Mouse (Mus musculus) forebrain, embryonic 12.5 days (tissue): Measurements from ENCODE around the gene Syna. TPM values are rescaled to one million over a fixed set of nuclear protein-coding genes. Genes with fewer than 3 reads are reported as not detected.

Source experiments
- ATAC-seq: fragments of 200-750 bp; cut with Nextera tagmentation; 2 replicates; pipeline ENCODE4 v1.8.0; 2017; ENCODE audit warnings: moderate TSS enrichment; ENCODE audit not compliant: low FRiP score
- H3K27ac ChIP-seq: fragments of 300-500 bp; sonication (generic); 2 replicates; pipeline ENCODE4 v1.5.1; 2016; ENCODE audit warnings: mild to moderate bottlenecking
- H3K27me3 ChIP-seq: fragments of 300-500 bp; sonication (generic); 2 replicates; pipeline ENCODE4 v1.6.1; 2016; ENCODE audit warnings: mild to moderate bottlenecking
- H3K36me3 ChIP-seq: fragments of 300-500 bp; sonication (generic); replicated peaks from 2 replicates; pipeline ENCODE4 v1.6.1; 2016; ENCODE audit warnings: mild to moderate bottlenecking
- H3K4me1 ChIP-seq: fragments of 300-500 bp; sonication (generic); 2 replicates; pipeline ENCODE4 v1.6.1; 2016
- H3K4me2 ChIP-seq: fragments of 300-500 bp; sonication (generic); 2 replicates; pipeline ENCODE4 v1.6.1; 2016; ENCODE audit warnings: mild to moderate bottlenecking, moderate library complexity
- H3K4me3 ChIP-seq: fragments of 300-500 bp; sonication (generic); replicated peaks from 2 replicates; pipeline ENCODE4 v1.5.1; 2016; ENCODE audit warnings: mild to moderate bottlenecking
- H3K9ac ChIP-seq: fragments of 300-500 bp; sonication (generic); 2 replicates; pipeline ENCODE4 v1.6.1; 2016; ENCODE audit warnings: mild to moderate bottlenecking
- H3K9me3 ChIP-seq: fragments of 300-500 bp; sonication (generic); 2 replicates; pipeline ENCODE4 v1.6.1; 2016
- WGBS: fragments of 180-500 bp; shearing (Covaris S2); methylation state at CpG from one replicate; pipeline ENCODE4 v1.1.7; 2016; 5-methylcytosine and 5-hydroxymethylcytosine counted together
- polyA plus RNA-seq: library from polyadenylated mRNA; unstranded; fragments of >200 nt; fragmentation: Nextera tagmentation; extraction: Ambion mirVana; gene quantifications from 2 replicates; pipeline ENCODE4 v1.2.1, GENCODE M21; 2016

Syna gene
- polyA plus RNA-seq, 1 experiment from 2014 or later, result 0.27 TPM

- no peak overlapping the region for H3K27ac ChIP-seq
- peaks cover 6% of the 10 kb centered on the region for H3K4me1 ChIP-seq
- no peak overlapping the region for H3K4me3 ChIP-seq
- WGBS, result 83% methylated on average over 16 of the region's 16 CpGs
- H3K27me3 ChIP-seq, result no peaks in the 10 kb centered on the region
- no peaks in the 10 kb centered on the region for H3K9me3 ChIP-seq
- no peak overlapping the region for H3K9ac ChIP-seq
- no peaks in the 10 kb centered on the region for H3K36me3 ChIP-seq
- no peak overlapping the region for H3K4me2 ChIP-seq
- ATAC-seq, result no peak
Observed at GRCm38 (mm10) chr5:134560450-134561171, 640 bp upstream of the Syna start.

- 0 out of 2 replicates have a peak overlapping the region, but pooled peaks have one; percentile 6 for H3K4me3 ChIP-seq
- no peak overlapping the region for H3K9ac ChIP-seq
- WGBS, result 17% methylated on average over 20 of the region's 20 CpGs
- H3K4me1 ChIP-seq, result peaks cover 34% of the 10 kb centered on the region
- peak; percentile 36 for ATAC-seq
- peak overlapping the region; percentile 21; the same call in 1 of the 2 replicates for H3K27ac ChIP-seq
- peak overlapping the region; percentile 40 for H3K4me2 ChIP-seq
- H3K27me3 ChIP-seq, result no peaks in the 10 kb centered on the region
- H3K36me3 ChIP-seq, result no peaks in the 10 kb centered on the region
- H3K9me3 ChIP-seq, result no peaks in the 10 kb centered on the region
Observed at GRCm38 (mm10) chr5:134555463-134556164, 4.4 kb downstream of the Syna start.

GRCm38 (mm10) chr5:134553951-134554546 lies 5.9 kb downstream of the Syna start:
- Histone ChIP-seq H3K9me3 (no peaks in the 10 kb centered on the region), H3K27me3 (no peaks in the 10 kb centered on the region), H3K36me3 (no peaks in the 10 kb centered on the region), H3K9ac (no peak overlapping the region), H3K4me3 (no peak overlapping the region), H3K4me1 (peaks cover 47% of the 10 kb centered on the region), H3K4me2 (no peak overlapping the region), H3K27ac (no peak overlapping the region)
- no peak for ATAC-seq
- 90% methylated on average over 5 of the region's 5 CpGs for WGBS

GRCm38 (mm10) chr5:134552110-134552972 lies 7.6 kb downstream of the Syna start, which contains the start of gene Clip2:
TSS of gene Clip2 (minus strand) at chr5:134552434.
- Histone ChIP-seq H3K27me3 (no peaks in the 10 kb centered on the region), H3K27ac (peak within 1 kb of the TSS; percentile 98), H3K4me2 (peak within 1 kb of the TSS; percentile 87), H3K36me3 (no peaks in the 10 kb centered on the region), H3K4me3 (peak within 1 kb of the TSS; percentile 70), H3K9me3 (no peaks in the 10 kb centered on the region), H3K4me1 (peaks cover 63% of the 10 kb centered on the region), H3K9ac (peak within 1 kb of the TSS; percentile 86)
- under 1% methylated on average over 59 of the region's 61 CpGs for WGBS
- peak; percentile 90 for ATAC-seq

- no peaks in the 10 kb centered on the region for H3K9me3 ChIP-seq
- ATAC-seq, result peak; percentile 39
- 1% methylated on average over 52 of the region's 52 CpGs for WGBS
- no peaks in the 10 kb centered on the region for H3K27me3 ChIP-seq
- peak overlapping the region; percentile 86 for H3K9ac ChIP-seq
- peak overlapping the region; percentile 87 for H3K4me2 ChIP-seq
- H3K4me3 ChIP-seq, result peak overlapping the region; percentile 70
- no peaks in the 10 kb centered on the region for H3K36me3 ChIP-seq
- peaks cover 68% of the 10 kb centered on the region for H3K4me1 ChIP-seq
- H3K27ac ChIP-seq, result peak overlapping the region; percentile 98
Observed at GRCm38 (mm10) chr5:134551233-134552109, 8.5 kb downstream of the Syna start.

GRCm38 (mm10) chr5:134550836-134551232 lies 9.1 kb downstream of the Syna start:
- H3K4me1 ChIP-seq, result peaks cover 67% of the 10 kb centered on the region
- H3K27ac ChIP-seq, result 0 out of 2 replicates have a peak overlapping the region, but pooled peaks have one; percentile 98
- WGBS, result 11% methylated on average over 6 of the region's 6 CpGs
- H3K9ac ChIP-seq, result peak overlapping the region; percentile 86
- H3K27me3 ChIP-seq, result no peaks in the 10 kb centered on the region
- no peaks in the 10 kb centered on the region for H3K9me3 ChIP-seq
- H3K4me3 ChIP-seq, result peak overlapping the region; percentile 70
- no peak for ATAC-seq
- H3K36me3 ChIP-seq, result no peaks in the 10 kb centered on the region
- H3K4me2 ChIP-seq, result peak overlapping the region; percentile 87

- 83% methylated on average over 3 of the region's 3 CpGs for WGBS
- no peak overlapping the region for H3K4me3 ChIP-seq
Observed at GRCm38 (mm10) chr5:134549640-134550168, 10.3 kb downstream of the Syna start.

GRCm38 (mm10) chr5:134548306-134548705 lies 11.7 kb downstream of the Syna start:
- Histone ChIP-seq H3K27ac (no peak overlapping the region; the same call in 1 of the 2 replicates), H3K4me3 (no peak overlapping the region), H3K9ac (no peak overlapping the region), H3K4me1 (peaks cover 57% of the 10 kb centered on the region), H3K9me3 (no peaks in the 10 kb centered on the region), H3K36me3 (0 out of 2 replicates have a peak, but pooled peaks cover 4% of the 10 kb centered on the region), H3K4me2 (no peak overlapping the region), H3K27me3 (no peaks in the 10 kb centered on the region)
- ATAC-seq, result no peak
- 68% methylated on average over 5 of the region's 5 CpGs for WGBS

More at GRCm38 (mm10) chr5:134549640-134550168, 10.3 kb downstream of the Syna start:
- H3K27ac ChIP-seq, result no peak overlapping the region
- ATAC-seq, result no peak
- H3K27me3 ChIP-seq, result no peaks in the 10 kb centered on the region
- no peak overlapping the region for H3K9ac ChIP-seq
- H3K9me3 ChIP-seq, result no peaks in the 10 kb centered on the region
- no peak overlapping the region; the same call in 1 of the 2 replicates for H3K4me2 ChIP-seq
- no peaks in the 10 kb centered on the region for H3K36me3 ChIP-seq
- H3K4me1 ChIP-seq, result peaks cover 57% of the 10 kb centered on the region

GRCm38 (mm10) chr5:134546790-134547189 lies 13.2 kb downstream of the Syna start:
- Histone ChIP-seq H3K27me3 (no peaks in the 10 kb centered on the region), H3K4me3 (no peak overlapping the region), H3K27ac (no peak overlapping the region), H3K4me2 (no peak overlapping the region), H3K9ac (no peak overlapping the region), H3K4me1 (peaks cover 53% of the 10 kb centered on the region), H3K9me3 (no peaks in the 10 kb centered on the region), H3K36me3 (0 out of 2 replicates have a peak, but pooled peaks cover 4% of the 10 kb centered on the region)
- 91% methylated on average over 7 of the region's 7 CpGs for WGBS
- no peak for ATAC-seq

GRCm38 (mm10) chr5:134545242-134545629 lies 14.7 kb downstream of the Syna start:
- H3K4me2 ChIP-seq, result no peak overlapping the region
- H3K9me3 ChIP-seq, result no peaks in the 10 kb centered on the region
- 0 out of 2 replicates have a peak, but pooled peaks cover 4% of the 10 kb centered on the region for H3K36me3 ChIP-seq
- H3K4me3 ChIP-seq, result no peak overlapping the region
- H3K27me3 ChIP-seq, result no peaks in the 10 kb centered on the region
- no peak overlapping the region for H3K9ac ChIP-seq
- ATAC-seq, result no peak
- H3K27ac ChIP-seq, result no peak overlapping the region
- 54% methylated on average over 3 of the region's 3 CpGs for WGBS
- H3K4me1 ChIP-seq, result peaks cover 51% of the 10 kb centered on the region
